Mouse (Mus musculus): ENCODE results near the gene Cdkn1b. TPM values are rescaled to one million over a fixed set of nuclear protein-coding genes. Genes with fewer than 3 reads are reported as not detected.

Cdkn1b gene
- polyA plus RNA-seq, 1 experiment: 30.1 TPM

GRCm38 (mm10) chr6:134961858-134962517 lies 41.8 kb downstream of the Cdkn1b start:
- DNase-seq (ENCODE audit: extremely low spot score in 1 of 2, low spot score in 1 of 2): no peak

GRCm38 (mm10) chr6:134962518-134962893 lies 42.3 kb downstream of the Cdkn1b start:
- no peak for DNase-seq (ENCODE audit: extremely low spot score in 1 of 2, low spot score in 1 of 2)

- DNase-seq (ENCODE audit: extremely low spot score in 1 of 2, low spot score in 1 of 2): no peak
These were observed 43.7 kb downstream of the Cdkn1b start for GRCm38 (mm10) chr6:134963910-134964309.

DNA sequence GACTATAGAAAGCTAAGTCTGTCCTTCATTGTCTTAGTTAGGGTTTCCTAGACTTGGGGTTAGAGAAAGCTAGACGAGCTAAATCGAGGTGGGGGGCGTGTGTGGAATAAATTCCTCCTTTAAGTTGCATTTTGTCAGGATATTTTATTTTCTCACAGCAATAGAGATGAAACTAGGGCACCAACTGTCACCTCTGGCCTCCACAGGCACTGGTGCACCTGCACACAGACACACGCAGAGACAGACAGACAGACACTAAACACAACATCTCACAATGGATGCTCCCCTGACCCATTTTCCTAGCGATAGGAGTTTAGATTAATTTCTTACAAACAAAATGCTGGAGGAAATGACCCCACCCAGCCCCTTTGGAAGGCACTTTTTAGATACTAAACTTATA lies 46.5 kb downstream of the Cdkn1b start:
- no peak for DNase-seq (ENCODE audit: extremely low spot score in 1 of 2, low spot score in 1 of 2)

GRCm38 (mm10) chr6:134968326-134968725 lies 48.1 kb downstream of the Cdkn1b start:
- DNase-seq (ENCODE audit: extremely low spot score in 1 of 2, low spot score in 1 of 2): no peak

DNA sequence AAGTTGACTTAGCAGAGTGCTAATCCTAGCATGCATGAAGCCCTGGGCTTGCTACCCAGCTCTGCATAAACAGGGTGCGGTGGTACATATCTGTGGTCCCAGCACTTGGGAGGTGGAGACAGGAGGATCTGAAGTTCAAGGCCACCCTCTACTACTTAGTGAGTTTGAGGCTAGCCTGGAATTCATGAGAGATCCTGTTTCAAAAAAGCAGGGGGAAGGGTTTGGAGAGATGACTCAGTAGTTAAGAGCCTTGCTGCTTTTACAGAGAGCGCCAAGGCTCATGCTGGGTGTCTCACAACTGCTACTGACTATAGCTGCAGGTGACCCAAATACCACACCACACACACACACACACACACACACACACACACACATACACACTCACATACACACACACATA lies 49.3 kb downstream of the Cdkn1b start:
- no peak for DNase-seq (ENCODE audit: extremely low spot score in 1 of 2, low spot score in 1 of 2)

- DNase-seq (ENCODE audit: extremely low spot score in 1 of 2, low spot score in 1 of 2): no peak
These were observed 51.9 kb downstream of the Cdkn1b start for GRCm38 (mm10) chr6:134972096-134972495.

Other genes with a start within 250 kb of the Cdkn1b start
- 7.3 and 8.4 TPM in 2 replicates for gene Dusp16, start 127.8 kb upstream of the Cdkn1b start, polyA plus RNA-seq (2012; rRNA removed)
- 29.2 and 30.2 TPM in 2 replicates for gene Crebl2, start 90.2 kb upstream of the Cdkn1b start, polyA plus RNA-seq (2012; rRNA removed)
- 27.8 and 28.2 TPM in 2 replicates for gene Gpr19, start 21.8 kb upstream of the Cdkn1b start, polyA plus RNA-seq (2012; rRNA removed)
- gene Apold1, start 61.3 kb downstream of the Cdkn1b start, polyA plus RNA-seq (2012; rRNA removed): 11.7 and 14.8 TPM in 2 replicates
- gene Ddx47, start 91.2 kb downstream of the Cdkn1b start, polyA plus RNA-seq (2012; rRNA removed): 76.1 and 81.4 TPM in 2 replicates
- gene Gprc5a, start 145.2 kb downstream of the Cdkn1b start, polyA plus RNA-seq (2012; rRNA removed): 0.06 and 0.08 TPM in 2 replicates
- 0.48 and 0.59 TPM in 2 replicates for gene Gprc5d, start 197.9 kb downstream of the Cdkn1b start, polyA plus RNA-seq (2012; rRNA removed)

Measured in frontal cortex, adult 2 months (tissue).